In the genomic region with DNA sequence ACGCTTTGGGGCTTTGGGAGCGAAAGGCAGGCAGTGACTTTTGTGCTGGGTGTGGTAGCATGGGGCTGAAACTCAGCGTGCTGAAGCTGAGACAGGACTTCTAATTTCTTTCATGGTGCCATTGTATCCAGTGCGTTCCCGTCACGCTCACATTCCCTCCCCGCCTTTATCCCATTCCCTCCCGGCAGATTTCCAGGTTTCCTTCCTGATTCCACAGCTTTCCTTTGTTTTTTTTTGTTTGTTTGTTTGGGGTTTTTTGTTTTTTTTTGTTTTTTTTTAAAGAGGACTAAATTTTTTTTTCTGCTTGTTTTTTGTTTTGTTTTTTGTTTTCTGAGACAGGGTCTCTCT, we compare ENCODE assay signal across 12 mouse cellular contexts. TPM values are rescaled to one million over a fixed set of nuclear protein-coding genes. Genes with fewer than 3 reads are reported as not detected.
A peak's percentile ranks its signal among the peaks of the same experiment; 100 is the strongest.
DNase-seq lines count a peak whose midpoint lies in the region; ATAC-seq and TF ChIP-seq lines count a peak whose summit lies in the region.
"Had no signal": no experiment of that assay in that cellular context is flagged by ENCODE, and none has a peak within 500 bp of the region (broad histone marks: within the 10 kb centered on the region; RNA-seq: fewer than 3 reads in every experiment).

No protein-coding gene starts in this region.

- intact Hi-C loops in gastrocnemius, adult 2 months (cut with DNase I): no loop called here
- intact Hi-C loops in gastrocnemius, postnatal 14 days (cut with DNase I; ENCODE audit: low total_unique reads): no loop called here

- no peaks in the 10 kb centered on the region for H3K9me3 ChIP-seq in lung, postnatal 0 days (ENCODE audit: low read length)
- H3K9me3 ChIP-seq in limb, embryonic 10.5 days (replicated peaks): no peaks in the 10 kb centered on the region
- peaks cover 6% of the 10 kb centered on the region for H3K9me3 ChIP-seq in stomach, embryonic 16.5 days (replicated peaks; ENCODE audit: control insufficient read depth, low read length)

- H3K9ac ChIP-seq in lung, postnatal 0 days (replicated peaks; ENCODE audit: low read depth): no peak overlapping the region
- H3K9ac ChIP-seq in stomach, embryonic 16.5 days (ENCODE audit: low read length): peak overlapping the region; percentile 54; the same call in 1 of the 2 replicates

- peak overlapping the region; percentile 75 for H3K27ac ChIP-seq in gastrocnemius, adult 2 months
- peak overlapping the region; percentile 95 for H3K27ac ChIP-seq in lung, postnatal 0 days (ENCODE audit: low read length)
- H3K27ac ChIP-seq in limb, embryonic 10.5 days: 0 out of 2 replicates have a peak overlapping the region, but pooled peaks have one; percentile 27
- peak overlapping the region; percentile 92 for H3K27ac ChIP-seq in stomach, embryonic 16.5 days (ENCODE audit: low read length)

- no peak for DNase-seq in gastrocnemius, adult 2 months
- DNase-seq in gastrocnemius, postnatal 14 days: no peak
- DNase-seq in lung, postnatal 0 days (ENCODE audit: low spot score): peak; percentile 40
- DNase-seq in lung, postnatal 25 days (ENCODE audit: low spot score): no peak
- no peak for DNase-seq in limb, embryonic 10.5 days (ENCODE audit: low spot score)
- DNase-seq in yolk sac, embryonic 10.5 days (ENCODE audit: low spot score): no peak
- no peak for DNase-seq in testis, postnatal 14 days (ENCODE audit: low spot score)
- DNase-seq: adrenal gland, postnatal 36 days; layer of hippocampus, adult 9-11 months had no signal

- peaks cover 13% of the 10 kb centered on the region for H3K4me1 ChIP-seq in lung, postnatal 0 days (ENCODE audit: insufficient read depth, low read depth, low read length)
- peaks cover 42% of the 10 kb centered on the region for H3K4me1 ChIP-seq in limb, embryonic 10.5 days
- H3K4me1 ChIP-seq in stomach, embryonic 16.5 days (ENCODE audit: control insufficient read depth, insufficient read depth, low read length): peaks cover 27% of the 10 kb centered on the region

- H3K36me3 ChIP-seq in lung, postnatal 0 days (ENCODE audit: insufficient read depth, low read length): no peaks in the 10 kb centered on the region
- H3K36me3 ChIP-seq in limb, embryonic 10.5 days: peaks cover 5% of the 10 kb centered on the region; the same call in 1 of the 2 replicates
- H3K36me3 ChIP-seq in stomach, embryonic 16.5 days (ENCODE audit: control insufficient read depth, insufficient read depth, low read length): 0 out of 2 replicates have a peak, but pooled peaks cover 2% of the 10 kb centered on the region

- no peak for TF ChIP-seq CTCF in gastrocnemius, adult 2 months (IDR thresholded peaks at IDR 0.05)
- TF ChIP-seq CTCF in lung, postnatal 0 days (IDR thresholded peaks at IDR 0.05): no peak

- H3K4me2 ChIP-seq in lung, postnatal 0 days (replicated peaks; ENCODE audit: low read depth, low read length): peak overlapping the region; percentile 72
- H3K4me2 ChIP-seq in stomach, embryonic 16.5 days (ENCODE audit: low read depth, low read length): peak overlapping the region; percentile 62
- H3K4me2 ChIP-seq: midbrain, embryonic 11.5 days had no signal

- WGBS in lung, postnatal 0 days: 40% methylated on average over 8 of the region's 8 CpGs
- WGBS in limb, embryonic 10.5 days: 82% methylated on average over 8 of the region's 8 CpGs
- WGBS in stomach, embryonic 16.5 days: 48% methylated on average over 8 of the region's 8 CpGs

- ATAC-seq in lung, postnatal 0 days: no peak
- ATAC-seq in stomach, embryonic 16.5 days (ENCODE audit: insufficient read depth, low FRiP score): no peak
- ATAC-seq: forebrain, embryonic 16.5 days had no signal

- no peak; the same call in 1 of the 2 replicates for TF ChIP-seq EP300 in lung, postnatal 0 days (IDR thresholded peaks at IDR 0.05)

- peak overlapping the region; percentile 57 for H3K4me3 ChIP-seq in gastrocnemius, adult 2 months
- 0 out of 2 replicates have a peak overlapping the region, but pooled peaks have one; percentile 15 for H3K4me3 ChIP-seq in lung, postnatal 0 days (ENCODE audit: low read depth, low read length)
- H3K4me3 ChIP-seq in limb, embryonic 10.5 days: no peak overlapping the region
- peak overlapping the region; percentile 26 for H3K4me3 ChIP-seq in stomach, embryonic 16.5 days (replicated peaks; ENCODE audit: low read length)

- H3K27me3 ChIP-seq in lung, postnatal 0 days (replicated peaks; ENCODE audit: insufficient read depth, low read length): no peaks in the 10 kb centered on the region
- H3K27me3 ChIP-seq in limb, embryonic 10.5 days (ENCODE audit: low read depth, poor library complexity, severe bottlenecking): peaks cover 26% of the 10 kb centered on the region
- H3K27me3 ChIP-seq in stomach, embryonic 16.5 days (ENCODE audit: control insufficient read depth, insufficient read depth, low read length): no peaks in the 10 kb centered on the region

RNA-seq across cellular contexts. Expression of a gene that starts 5.1 kb away (rescaled TPM):
- 1 to 10 TPM; 4.2 to 6.0 TPM for total RNA-seq in gastrocnemius, adult 2 months (2021)
- 10 to 100 TPM; 10.8 to 12.6 TPM for total RNA-seq in gastrocnemius, postnatal 14 days (2021)
- 177 and 239 TPM in 2 replicates for polyA plus RNA-seq in lung, postnatal 0 days (2015; fragmentation: Nextera tagmentation; extraction: Ambion mirVana)
- 34.7 and 38.2 TPM in 2 replicates for polyA plus RNA-seq in limb, embryonic 10.5 days (2016; fragmentation: Nextera tagmentation; extraction: Ambion mirVana)
- 137 and 162 TPM in 2 replicates for polyA plus RNA-seq in stomach, embryonic 16.5 days (2015; fragmentation: Nextera tagmentation; extraction: Ambion mirVana)

RNA-seq across cellular contexts. Expression of a gene that starts 23.7 kb away (rescaled TPM):
- total RNA-seq in gastrocnemius, adult 2 months (2021): under 1 TPM; 0.84 to 0.92 TPM
- under 1 TPM; 0.78 to 0.98 TPM for total RNA-seq in gastrocnemius, postnatal 14 days (2021)
- polyA plus RNA-seq in lung, postnatal 0 days (2015; fragmentation: Nextera tagmentation; extraction: Ambion mirVana): 7.1 and 7.8 TPM in 2 replicates
- polyA plus RNA-seq in limb, embryonic 10.5 days (2016; fragmentation: Nextera tagmentation; extraction: Ambion mirVana): 6.2 and 7.5 TPM in 2 replicates
- 7.6 and 8.3 TPM in 2 replicates for polyA plus RNA-seq in stomach, embryonic 16.5 days (2015; fragmentation: Nextera tagmentation; extraction: Ambion mirVana)

RNA-seq across cellular contexts. Expression of a gene that starts 31.3 kb away (rescaled TPM):
- total RNA-seq in gastrocnemius, adult 2 months (2021): 10 to 100 TPM; 29.9 to 36.8 TPM
- total RNA-seq in gastrocnemius, postnatal 14 days (2021): 10 to 100 TPM; 25.8 to 27.0 TPM
- polyA plus RNA-seq in lung, postnatal 0 days (2015; fragmentation: Nextera tagmentation; extraction: Ambion mirVana): 66.4 and 67.7 TPM in 2 replicates
- 119 and 127 TPM in 2 replicates for polyA plus RNA-seq in limb, embryonic 10.5 days (2016; fragmentation: Nextera tagmentation; extraction: Ambion mirVana)
- 63.4 and 64.7 TPM in 2 replicates for polyA plus RNA-seq in stomach, embryonic 16.5 days (2015; fragmentation: Nextera tagmentation; extraction: Ambion mirVana)

RNA-seq across cellular contexts. Expression of a gene that starts 53.6 kb away (rescaled TPM):
- under 1 TPM; 0.38 to 0.73 TPM for total RNA-seq in gastrocnemius, adult 2 months (2021)
- total RNA-seq in gastrocnemius, postnatal 14 days (2021): 1 to 10 TPM in 1 of 2 experiments, under 1 TPM in 1; 0.97 to 1.2 TPM
- 3.5 and 4.1 TPM in 2 replicates for polyA plus RNA-seq in lung, postnatal 0 days (2015; fragmentation: Nextera tagmentation; extraction: Ambion mirVana)
- polyA plus RNA-seq in limb, embryonic 10.5 days (2016; fragmentation: Nextera tagmentation; extraction: Ambion mirVana): 0.56 and 0.69 TPM in 2 replicates
- polyA plus RNA-seq in stomach, embryonic 16.5 days (2015; fragmentation: Nextera tagmentation; extraction: Ambion mirVana): 2.9 and 3.8 TPM in 2 replicates

Comparison
In these comparisons a context has a peak if more than half of its experiments do, and no peak if none do; other contexts are left out.
1. H3K27ac ChIP-seq: peak in every context shown above with its lines; median percentile 95 in lung, postnatal 0 days; 92 in stomach, embryonic 16.5 days; 75 in gastrocnemius, adult 2 months; 27 in limb, embryonic 10.5 days.